ENCODE assay signal across 18 mouse cellular contexts in the genomic region with DNA sequence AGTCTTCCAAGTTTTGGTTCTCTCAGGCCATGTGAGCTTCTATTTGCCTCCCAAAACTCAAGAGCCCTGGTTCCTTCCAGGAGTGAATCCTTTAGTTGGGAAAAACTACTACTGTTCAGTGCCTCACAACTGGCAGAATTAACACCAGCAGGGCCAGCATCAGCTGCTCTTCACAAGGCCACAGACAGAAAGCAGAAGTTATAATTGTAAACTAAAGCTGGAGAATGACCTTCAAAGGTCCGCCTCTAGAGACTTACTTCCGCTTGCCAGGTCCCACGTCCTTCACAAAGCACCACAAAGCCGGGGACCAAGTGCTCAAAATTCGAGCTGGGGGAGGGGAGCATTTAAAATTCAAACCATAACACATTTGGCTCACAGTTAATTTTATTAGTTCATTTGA. TPM values are rescaled to one million over a fixed set of nuclear protein-coding genes. Genes with fewer than 3 reads are reported as not detected.
DNase-seq lines count a peak whose midpoint lies in the region; ATAC-seq and TF ChIP-seq lines count a peak whose summit lies in the region.
"Had no signal": no experiment of that assay in that cellular context is flagged by ENCODE, and none has a peak within 500 bp of the region (broad histone marks: within the 10 kb centered on the region; RNA-seq: fewer than 3 reads in every experiment).

No protein-coding gene starts in this region.

- TF ChIP-seq CTCF in heart, postnatal 0 days (IDR thresholded peaks at IDR 0.05; ENCODE audit: low read depth), result no peak

- 0 out of 2 replicates have a peak overlapping the region, but pooled peaks have one; percentile 6 for H3K27ac ChIP-seq in heart, postnatal 0 days (ENCODE audit: low read depth)
- H3K27ac ChIP-seq in heart, embryonic 10.5 days, result no peak overlapping the region
- H3K27ac ChIP-seq: hindbrain, embryonic 10.5 days; limb, embryonic 10.5 days; liver, embryonic 14.5 days; midbrain, embryonic 13.5 days had no signal

- DNase-seq in heart, postnatal 0 days (ENCODE audit: low spot score), result peak; percentile 30
- no peak for DNase-seq in heart, embryonic 10.5 days (ENCODE audit: low spot score)
- DNase-seq in ovary, postnatal 36 days (ENCODE audit: low spot score), result peak; percentile 30
- DNase-seq in ovary, postnatal 14 days (ENCODE audit: low spot score), result no peak
- peak; percentile 66 for DNase-seq in splenic B cell, adult 2 months (ENCODE audit: low read depth, low spot score)
- DNase-seq in cerebellum, adult 18-20 months, result no peak
- no peak for DNase-seq in layer of hippocampus, postnatal 10 days (ENCODE audit: low spot score in 2 of 2)
- DNase-seq: gastrocnemius, postnatal 25 days; kidney, postnatal 25 days had no signal

- H3K4me3 ChIP-seq in heart, postnatal 0 days (ENCODE audit: low read depth, low read length), result no peak overlapping the region
- H3K4me3 ChIP-seq in heart, embryonic 10.5 days, result no peak overlapping the region
- H3K4me3 ChIP-seq: heart, embryonic 12.5 days; hindbrain, embryonic 10.5 days; limb, embryonic 10.5 days; midbrain, embryonic 13.5 days had no signal

- no peaks in the 10 kb centered on the region for H3K9me3 ChIP-seq in heart, postnatal 0 days (replicated peaks; ENCODE audit: control insufficient read depth, low read length)
- H3K9me3 ChIP-seq in heart, embryonic 10.5 days, result no peaks in the 10 kb centered on the region
- H3K9me3 ChIP-seq: heart, embryonic 12.5 days; limb, embryonic 10.5 days; midbrain, embryonic 13.5 days had no signal

- no peaks in the 10 kb centered on the region for H3K36me3 ChIP-seq in heart, postnatal 0 days (replicated peaks; ENCODE audit: control insufficient read depth, insufficient read depth, low read length)
- no peaks in the 10 kb centered on the region for H3K36me3 ChIP-seq in heart, embryonic 10.5 days
- no peaks in the 10 kb centered on the region for H3K36me3 ChIP-seq in splenic B cell, adult 2 months (ENCODE audit: control insufficient read depth, insufficient read depth, low read length, poor library complexity, severe bottlenecking)
- H3K36me3 ChIP-seq: heart, embryonic 12.5 days; hindbrain, embryonic 10.5 days; limb, embryonic 10.5 days; midbrain, embryonic 13.5 days had no signal

- WGBS in heart, postnatal 0 days, result 48% methylated on average over 5 of the region's 5 CpGs
- 71% methylated on average over 5 of the region's 5 CpGs for WGBS in heart, embryonic 10.5 days

- TF ChIP-seq EP300 in heart, postnatal 0 days (IDR thresholded peaks at IDR 0.05; ENCODE audit: low read depth), result no peak

- no peak for ATAC-seq in heart, postnatal 0 days (ENCODE audit: insufficient read depth, low read depth)
- peak; percentile 95 for ATAC-seq in common myeloid progenitor, adult 5-6 weeks (replicated peaks; ENCODE audit: low read depth, poor library complexity, severe bottlenecking)
- ATAC-seq: activated CD4-positive, CD25-positive, alpha-beta regulatory T cell, adult 4 months; midbrain, embryonic 13.5 days had no signal

- H3K4me2 ChIP-seq in heart, postnatal 0 days (ENCODE audit: low read depth, low read length), result no peak overlapping the region
- H3K4me2 ChIP-seq: heart, embryonic 12.5 days; midbrain, embryonic 13.5 days had no signal

- no peaks in the 10 kb centered on the region for H3K27me3 ChIP-seq in heart, postnatal 0 days (ENCODE audit: control insufficient read depth, insufficient read depth, low read length)
- peaks cover 4% of the 10 kb centered on the region; the same call in 1 of the 2 replicates for H3K27me3 ChIP-seq in heart, embryonic 10.5 days (ENCODE audit: insufficient read depth, poor library complexity, severe bottlenecking)
- H3K27me3 ChIP-seq in splenic B cell, adult 2 months (ENCODE audit: control insufficient read depth, insufficient read depth, low read length, poor library complexity, severe bottlenecking), result no peaks in the 10 kb centered on the region
- H3K27me3 ChIP-seq: heart, embryonic 12.5 days; midbrain, embryonic 13.5 days had no signal

- H3K4me1 ChIP-seq in heart, postnatal 0 days (ENCODE audit: control insufficient read depth, insufficient read depth), result 0 out of 2 replicates have a peak, but pooled peaks cover 3% of the 10 kb centered on the region
- peaks cover 11% of the 10 kb centered on the region; the same call in 1 of the 2 replicates for H3K4me1 ChIP-seq in heart, embryonic 10.5 days
- H3K4me1 ChIP-seq: hindbrain, embryonic 10.5 days; limb, embryonic 10.5 days; midbrain, embryonic 13.5 days had no signal

- H3K9ac ChIP-seq in heart, postnatal 0 days (replicated peaks; ENCODE audit: low read depth, low read length), result no peak overlapping the region
- H3K9ac ChIP-seq: heart, embryonic 12.5 days; liver, embryonic 14.5 days; midbrain, embryonic 13.5 days had no signal

RNA-seq across cellular contexts. Expression of a gene that starts 0.6 kb away (rescaled TPM):
- total RNA-seq in heart, postnatal 0 days (2014; rRNA removed; ENCODE audit: low replicate concordance), result 1.5 and 6.6 TPM in 2 replicates
- polyA plus RNA-seq in heart, postnatal 0 days (2015; fragmentation: Nextera tagmentation; extraction: Ambion mirVana), result 5.8 and 6.4 TPM in 2 replicates
- 0.48 and 1.1 TPM in 2 replicates for polyA plus RNA-seq in heart, embryonic 10.5 days (2016; fragmentation: Nextera tagmentation; extraction: Ambion mirVana)
- total RNA-seq in common myeloid progenitor, adult 5-6 weeks (2017), result not detected in 2 replicates
- not detected for total RNA-seq in layer of hippocampus, postnatal 10 days (2021)
- total RNA-seq: gastrocnemius, postnatal 25 days; layer of hippocampus, postnatal 25 days had no signal
- polyA plus RNA-seq: activated CD4-positive, CD25-positive, alpha-beta regulatory T cell, adult 4 months; hindbrain, embryonic 10.5 days; limb, embryonic 10.5 days; midbrain, embryonic 13.5 days had no signal

RNA-seq across cellular contexts. Expression of a gene that starts 13.9 kb away (rescaled TPM):
- not detected in 2 replicates for total RNA-seq in heart, postnatal 0 days (2014; rRNA removed; ENCODE audit: low replicate concordance)
- 0.04 TPM in 1 of 2 replicates, not detected in the other for polyA plus RNA-seq in heart, postnatal 0 days (2015; fragmentation: Nextera tagmentation; extraction: Ambion mirVana)
- polyA plus RNA-seq in heart, embryonic 10.5 days (2016; fragmentation: Nextera tagmentation; extraction: Ambion mirVana), result 1.1 and 1.5 TPM in 2 replicates
- total RNA-seq in common myeloid progenitor, adult 5-6 weeks (2017), result 1.1 and 1.8 TPM in 2 replicates
- total RNA-seq in layer of hippocampus, postnatal 10 days (2021), result 1 to 10 TPM; 3.1 to 3.8 TPM
- polyA plus RNA-seq: activated CD4-positive, CD25-positive, alpha-beta regulatory T cell, adult 4 months had no signal

RNA-seq across cellular contexts. Expression of a gene that starts 26.7 kb away (rescaled TPM):
- total RNA-seq in heart, postnatal 0 days (2014; rRNA removed; ENCODE audit: low replicate concordance), result not detected in 2 replicates
- not detected in 2 replicates for polyA plus RNA-seq in heart, postnatal 0 days (2015; fragmentation: Nextera tagmentation; extraction: Ambion mirVana)
- polyA plus RNA-seq in heart, embryonic 10.5 days (2016; fragmentation: Nextera tagmentation; extraction: Ambion mirVana), result not detected in 2 replicates
- total RNA-seq in common myeloid progenitor, adult 5-6 weeks (2017), result not detected in 2 replicates
- total RNA-seq in layer of hippocampus, postnatal 10 days (2021), result not detected
- total RNA-seq: layer of hippocampus, postnatal 25 days had no signal
- polyA plus RNA-seq: activated CD4-positive, CD25-positive, alpha-beta regulatory T cell, adult 4 months; heart, embryonic 12.5 days; hindbrain, embryonic 10.5 days; intestine, embryonic 14.5 days; limb, embryonic 10.5 days; liver, embryonic 14.5 days; midbrain, embryonic 13.5 days had no signal

RNA-seq across cellular contexts. Expression of a gene that starts 31.2 kb away (rescaled TPM):
- total RNA-seq in heart, postnatal 0 days (2014; rRNA removed; ENCODE audit: low replicate concordance), result 228 and 261 TPM in 2 replicates
- 283 and 304 TPM in 2 replicates for polyA plus RNA-seq in heart, postnatal 0 days (2015; fragmentation: Nextera tagmentation; extraction: Ambion mirVana)
- polyA plus RNA-seq in heart, embryonic 10.5 days (2016; fragmentation: Nextera tagmentation; extraction: Ambion mirVana), result 183 and 189 TPM in 2 replicates
- 51.1 and 61.8 TPM in 2 replicates for total RNA-seq in common myeloid progenitor, adult 5-6 weeks (2017)
- 100 to 1,000 TPM; 117 to 141 TPM for total RNA-seq in layer of hippocampus, postnatal 10 days (2021)

RNA-seq across cellular contexts. Expression of a gene that starts 33.3 kb away (rescaled TPM):
- 17.5 and 19.8 TPM in 2 replicates for total RNA-seq in heart, postnatal 0 days (2014; rRNA removed; ENCODE audit: low replicate concordance)
- polyA plus RNA-seq in heart, postnatal 0 days (2015; fragmentation: Nextera tagmentation; extraction: Ambion mirVana), result 9.5 and 10.5 TPM in 2 replicates
- polyA plus RNA-seq in heart, embryonic 10.5 days (2016; fragmentation: Nextera tagmentation; extraction: Ambion mirVana), result 51.3 and 59.8 TPM in 2 replicates
- 17.2 and 27.1 TPM in 2 replicates for total RNA-seq in common myeloid progenitor, adult 5-6 weeks (2017)
- total RNA-seq in layer of hippocampus, postnatal 10 days (2021), result 1 to 10 TPM; 7.0 to 7.4 TPM

Comparison
In these comparisons a context has a peak if more than half of its experiments do, and no peak if none do; other contexts are left out.
1. DNase-seq: peak in heart, postnatal 0 days (single experiment), ovary, postnatal 36 days (single experiment) and splenic B cell, adult 2 months (single experiment); none in heart, embryonic 10.5 days (single experiment), ovary, postnatal 14 days (single experiment), cerebellum, adult 18-20 months (0 of 2) and layer of hippocampus, postnatal 10 days (0 of 2).